Mouse (Mus musculus): ENCODE results near the gene Nup133. TPM values are rescaled to one million over a fixed set of nuclear protein-coding genes. Genes with fewer than 3 reads are reported as not detected.

The Nup133 gene
- polyA plus RNA-seq, 1 experiment from 2014 or later, result 26.4 TPM

DNA sequence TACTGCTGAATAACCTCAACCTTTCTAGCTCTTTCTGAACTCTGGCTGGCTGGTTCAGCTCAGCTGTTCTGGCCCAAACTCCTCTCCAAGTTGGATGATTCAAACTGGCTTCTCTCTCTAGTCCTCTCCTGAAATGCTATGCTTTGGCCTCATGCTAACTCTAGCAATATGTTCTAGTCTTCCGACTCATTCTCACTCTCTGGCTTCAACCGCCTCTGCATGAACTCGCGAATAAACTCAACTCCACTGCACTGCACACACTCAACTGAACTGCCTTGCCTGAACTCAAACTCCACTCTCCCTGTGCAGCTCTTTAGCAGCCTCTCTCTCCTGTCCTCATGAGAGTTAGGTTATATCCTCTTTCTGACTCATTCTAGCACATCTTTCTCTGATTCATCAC lies 61.9 kb downstream of the Nup133 start:
- Histone ChIP-seq H3K27me3 (replicated peaks; ENCODE audit: control insufficient read depth, insufficient read depth, low read length) (peaks cover 26% of the 10 kb centered on the region), H3K4me3 (ENCODE audit: low read length) (no peak overlapping the region), H3K9me3 (ENCODE audit: control insufficient read depth, low read length) (no peaks in the 10 kb centered on the region), H3K4me1 (ENCODE audit: control insufficient read depth, insufficient read depth, low read length) (peaks cover 11% of the 10 kb centered on the region), H3K4me2 (ENCODE audit: low read depth, low read length) (no peak overlapping the region), H3K27ac (ENCODE audit: low read length) (no peak overlapping the region), H3K36me3 (ENCODE audit: control insufficient read depth, insufficient read depth, low read length) (no peaks in the 10 kb centered on the region), H3K9ac (ENCODE audit: low read depth, low read length) (no peak overlapping the region)
- WGBS, result 96% methylated on average over 4 of the region's 4 CpGs
- no peak for ATAC-seq

DNA sequence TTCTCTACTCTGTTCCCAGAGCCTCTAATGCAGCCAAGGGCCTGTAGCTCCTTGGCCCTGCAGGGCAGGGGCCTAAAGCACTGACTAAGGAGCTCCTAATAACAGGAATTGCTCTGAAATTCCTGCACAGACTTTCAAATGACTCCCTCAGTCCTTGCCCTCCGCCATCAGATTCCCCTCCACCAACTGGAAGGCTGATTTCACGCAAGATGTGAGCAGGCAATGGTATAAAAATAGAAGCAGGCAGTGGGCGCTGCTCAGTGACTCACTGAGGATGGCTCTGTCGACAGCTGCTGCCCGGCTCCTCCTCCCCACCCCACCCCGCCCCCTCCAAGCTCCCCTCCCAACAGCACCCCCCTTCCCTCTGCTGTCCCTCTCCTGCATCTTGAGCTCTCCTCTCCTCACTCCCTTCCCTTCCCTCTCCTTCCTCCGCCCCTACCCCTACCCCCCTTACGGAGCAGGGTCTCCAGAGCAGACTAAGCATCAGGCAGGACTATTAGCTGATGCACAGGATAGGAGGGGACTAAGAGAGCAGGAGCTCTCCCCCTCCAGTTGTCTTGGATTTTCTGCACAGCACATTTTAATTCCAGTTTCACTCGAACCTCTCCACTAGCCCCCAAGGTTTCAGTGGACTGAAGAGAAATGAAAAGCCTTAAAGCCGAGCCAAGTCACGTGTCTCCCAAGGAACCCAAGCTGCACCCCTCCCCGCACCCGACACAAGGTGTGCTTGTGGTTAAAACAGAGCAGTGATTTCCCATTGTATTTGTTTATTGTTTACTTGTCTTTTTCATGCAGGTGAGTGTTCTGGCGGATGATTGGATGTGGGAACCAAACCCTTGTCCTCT lies 64.1 kb downstream of the Nup133 start:
- ATAC-seq, result peak; percentile 69; the same call in 1 of the 2 replicates

DNA sequence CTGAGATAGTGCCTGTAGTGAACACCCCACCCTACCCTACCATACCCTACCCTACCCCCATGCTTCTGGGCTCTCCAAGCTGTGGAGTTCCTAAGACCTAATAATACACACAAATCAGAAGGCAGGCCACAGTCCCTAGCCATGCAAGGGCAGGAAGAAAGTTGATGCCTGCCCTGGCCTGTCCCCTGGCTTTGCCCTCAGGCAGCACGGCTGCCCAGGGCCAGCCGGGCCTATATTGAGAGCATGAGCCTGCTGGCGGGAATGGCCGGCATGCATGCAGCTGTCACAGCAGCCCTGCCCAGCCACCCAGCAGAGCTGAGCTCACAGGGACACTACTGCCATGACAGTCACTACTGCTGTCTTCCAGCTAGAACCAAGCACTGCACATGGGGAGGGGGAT lies 66.0 kb downstream of the Nup133 start:
- Histone ChIP-seq H3K27ac (ENCODE audit: low read length) (no peak overlapping the region), H3K27me3 (replicated peaks; ENCODE audit: control insufficient read depth, insufficient read depth, low read length) (peaks cover 6% of the 10 kb centered on the region), H3K4me3 (ENCODE audit: low read length) (no peak overlapping the region), H3K4me1 (ENCODE audit: control insufficient read depth, insufficient read depth, low read length) (peaks cover 7% of the 10 kb centered on the region), H3K9ac (ENCODE audit: low read depth, low read length) (no peak overlapping the region), H3K36me3 (ENCODE audit: control insufficient read depth, insufficient read depth, low read length) (no peaks in the 10 kb centered on the region), H3K4me2 (ENCODE audit: low read depth, low read length) (no peak overlapping the region), H3K9me3 (ENCODE audit: control insufficient read depth, low read length) (no peaks in the 10 kb centered on the region)
- ATAC-seq, result no peak
- WGBS, result 76% methylated on average over 4 of the region's 4 CpGs

More for the DNA sequence above, 64.1 kb downstream of the Nup133 start:
- no peak overlapping the region for H3K4me3 ChIP-seq (ENCODE audit: low read length)
- H3K4me1 ChIP-seq (ENCODE audit: control insufficient read depth, insufficient read depth, low read length), result peaks cover 7% of the 10 kb centered on the region
- 8% methylated on average over 14 of the region's 14 CpGs for WGBS
- peaks cover 6% of the 10 kb centered on the region for H3K27me3 ChIP-seq (replicated peaks; ENCODE audit: control insufficient read depth, insufficient read depth, low read length)
- peak overlapping the region; percentile 30 for H3K4me2 ChIP-seq (ENCODE audit: low read depth, low read length)
- H3K36me3 ChIP-seq (ENCODE audit: control insufficient read depth, insufficient read depth, low read length), result no peaks in the 10 kb centered on the region
- H3K9ac ChIP-seq (ENCODE audit: low read depth, low read length), result 0 out of 2 replicates have a peak overlapping the region, but pooled peaks have one; percentile 19
- H3K9me3 ChIP-seq (ENCODE audit: control insufficient read depth, low read length), result no peaks in the 10 kb centered on the region
- H3K27ac ChIP-seq (ENCODE audit: low read length), result no peak overlapping the region

DNA sequence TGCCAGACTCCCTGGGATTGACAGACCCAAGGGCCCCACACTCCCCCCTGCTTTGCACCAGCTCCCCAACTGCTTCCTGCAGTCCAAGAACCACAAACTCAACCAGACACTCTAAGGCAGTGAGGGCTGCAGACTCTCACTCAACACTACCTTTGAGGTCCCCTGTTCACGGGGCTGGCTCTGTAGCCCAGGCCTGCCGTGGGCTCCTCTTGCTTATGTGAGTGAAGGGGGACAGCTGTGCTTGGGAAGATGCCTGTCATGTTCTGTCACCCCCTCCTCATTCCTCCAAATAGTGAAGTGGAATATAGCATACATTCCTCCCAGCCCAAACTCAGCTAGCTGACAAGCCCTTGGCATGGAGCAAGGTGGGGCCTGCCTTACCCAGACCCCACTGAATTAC lies 66.7 kb downstream of the Nup133 start:
- no peaks in the 10 kb centered on the region for H3K36me3 ChIP-seq (ENCODE audit: control insufficient read depth, insufficient read depth, low read length)
- H3K4me2 ChIP-seq (ENCODE audit: low read depth, low read length), result no peak overlapping the region
- 82% methylated on average over 2 of the region's 2 CpGs for WGBS
- H3K9ac ChIP-seq (ENCODE audit: low read depth, low read length), result no peak overlapping the region
- H3K27ac ChIP-seq (ENCODE audit: low read length), result no peak overlapping the region
- no peak overlapping the region for H3K4me3 ChIP-seq (ENCODE audit: low read length)
- ATAC-seq, result no peak
- peaks cover 6% of the 10 kb centered on the region for H3K27me3 ChIP-seq (replicated peaks; ENCODE audit: control insufficient read depth, insufficient read depth, low read length)
- H3K4me1 ChIP-seq (ENCODE audit: control insufficient read depth, insufficient read depth, low read length), result peaks cover 7% of the 10 kb centered on the region
- H3K9me3 ChIP-seq (ENCODE audit: control insufficient read depth, low read length), result no peaks in the 10 kb centered on the region

DNA sequence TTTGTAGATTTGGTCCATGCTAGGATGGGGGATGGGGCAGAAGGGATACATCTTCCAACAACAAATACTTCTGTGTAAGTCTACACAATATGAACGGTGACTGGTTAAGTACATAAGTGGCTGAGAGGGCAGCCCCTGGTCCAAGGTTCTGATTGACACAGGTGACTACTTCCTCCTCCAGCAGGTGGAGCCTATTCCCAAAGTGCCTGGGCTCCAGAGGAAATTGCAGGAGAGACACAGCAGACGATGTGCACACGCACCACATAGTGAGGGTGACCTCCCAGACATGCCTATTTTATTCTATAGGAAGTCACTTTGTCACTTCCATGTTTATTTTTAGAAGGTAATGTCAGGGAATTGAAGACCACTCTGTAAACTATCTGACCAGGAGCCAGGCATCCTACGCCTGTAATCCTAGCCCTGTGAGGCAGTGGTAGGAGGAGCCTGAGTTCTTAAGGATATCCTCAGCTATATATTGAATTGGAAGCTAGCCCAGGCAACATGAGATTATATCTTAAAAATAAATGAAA lies 68.2 kb downstream of the Nup133 start:
- peaks cover 7% of the 10 kb centered on the region for H3K4me1 ChIP-seq (ENCODE audit: control insufficient read depth, insufficient read depth, low read length)
- 27% methylated on average over 4 of the region's 4 CpGs for WGBS
- no peak for ATAC-seq
- no peak overlapping the region for H3K4me2 ChIP-seq (ENCODE audit: low read depth, low read length)
- no peak overlapping the region for H3K9ac ChIP-seq (ENCODE audit: low read depth, low read length)
- no peak overlapping the region for H3K27ac ChIP-seq (ENCODE audit: low read length)
- H3K27me3 ChIP-seq (replicated peaks; ENCODE audit: control insufficient read depth, insufficient read depth, low read length), result peaks cover 3% of the 10 kb centered on the region
- no peak overlapping the region for H3K4me3 ChIP-seq (ENCODE audit: low read length)
- H3K9me3 ChIP-seq (ENCODE audit: control insufficient read depth, low read length), result no peaks in the 10 kb centered on the region
- H3K36me3 ChIP-seq (ENCODE audit: control insufficient read depth, insufficient read depth, low read length), result no peaks in the 10 kb centered on the region

DNA sequence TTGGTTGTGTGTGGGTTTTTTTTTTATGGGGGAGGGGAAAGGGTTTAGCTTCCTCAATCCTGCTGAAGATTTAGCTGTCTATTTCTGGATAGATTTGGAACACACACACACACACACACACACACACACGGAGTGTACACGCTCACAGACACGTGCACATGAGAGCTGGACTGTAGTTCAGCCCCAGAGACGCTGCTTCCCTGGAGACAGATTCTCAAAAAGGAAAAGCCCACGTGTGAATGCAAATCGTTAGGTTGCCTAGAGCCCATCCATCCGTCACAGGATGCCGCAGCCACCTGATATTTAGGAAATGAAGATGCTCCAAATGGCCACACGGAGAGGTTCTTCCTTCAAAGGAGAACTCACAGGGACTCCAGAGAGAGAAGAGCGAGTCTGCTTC lies 68.8 kb downstream of the Nup133 start:
- H3K9me3 ChIP-seq (ENCODE audit: control insufficient read depth, low read length), result no peaks in the 10 kb centered on the region
- H3K27ac ChIP-seq (ENCODE audit: low read length), result no peak overlapping the region
- no peak overlapping the region for H3K9ac ChIP-seq (ENCODE audit: low read depth, low read length)
- no peaks in the 10 kb centered on the region for H3K36me3 ChIP-seq (ENCODE audit: control insufficient read depth, insufficient read depth, low read length)
- WGBS, result 64% methylated on average over 10 of the region's 10 CpGs
- no peaks in the 10 kb centered on the region; the same call in 1 of the 2 replicates for H3K27me3 ChIP-seq (replicated peaks; ENCODE audit: control insufficient read depth, insufficient read depth, low read length)
- no peak overlapping the region for H3K4me2 ChIP-seq (ENCODE audit: low read depth, low read length)
- H3K4me3 ChIP-seq (ENCODE audit: low read length), result no peak overlapping the region
- ATAC-seq, result no peak
- H3K4me1 ChIP-seq (ENCODE audit: control insufficient read depth, insufficient read depth, low read length), result peaks cover 7% of the 10 kb centered on the region

DNA sequence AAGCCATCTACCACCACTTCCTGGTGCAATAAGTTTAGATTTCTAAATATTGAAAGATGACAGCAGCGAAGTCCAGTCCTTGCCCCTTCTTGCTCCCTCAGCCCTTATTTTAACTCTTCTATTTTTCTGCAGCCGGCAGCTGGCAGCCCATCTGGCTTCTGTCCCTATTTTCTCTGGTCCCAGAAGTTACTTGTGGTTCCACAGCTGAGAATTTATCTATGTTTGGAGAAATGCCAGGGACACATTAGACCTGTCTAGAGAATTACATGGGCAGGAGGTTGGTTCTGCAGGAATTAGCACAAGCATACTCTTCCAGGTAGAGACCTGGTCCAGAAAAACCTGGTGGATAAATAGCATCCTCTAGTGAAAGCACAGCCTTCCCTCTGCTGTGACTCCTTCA lies 71.2 kb downstream of the Nup133 start:
- no peaks in the 10 kb centered on the region for H3K9me3 ChIP-seq (ENCODE audit: control insufficient read depth, low read length)

DNA sequence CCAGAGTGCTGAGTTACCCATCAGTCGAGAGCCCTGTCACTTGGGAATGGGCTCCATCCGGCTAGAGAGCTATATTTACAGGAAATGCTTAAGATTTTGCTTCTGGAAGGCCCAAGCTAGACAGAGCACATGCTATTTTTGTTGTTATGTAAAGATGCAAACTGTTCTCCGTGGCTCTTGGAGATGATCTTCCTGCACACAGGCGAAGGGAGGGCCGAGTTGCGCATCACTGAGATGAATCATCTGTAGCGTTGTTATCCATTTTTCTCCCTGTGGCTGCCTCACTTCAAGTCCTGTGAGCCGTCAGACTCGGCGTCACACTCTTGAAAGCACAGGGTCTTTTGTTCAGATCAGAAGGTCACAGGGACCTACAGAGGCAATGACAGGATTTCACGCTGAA lies 74.7 kb downstream of the Nup133 start:
- WGBS, result 76% methylated on average over 11 of the region's 11 CpGs
- Histone ChIP-seq H3K9ac (ENCODE audit: low read depth, low read length) (no peak overlapping the region), H3K4me1 (ENCODE audit: control insufficient read depth, insufficient read depth, low read length) (no peaks in the 10 kb centered on the region), H3K27ac (ENCODE audit: low read length) (no peak overlapping the region), H3K9me3 (ENCODE audit: control insufficient read depth, low read length) (no peaks in the 10 kb centered on the region), H3K4me3 (ENCODE audit: low read length) (no peak overlapping the region), H3K27me3 (replicated peaks; ENCODE audit: control insufficient read depth, insufficient read depth, low read length) (no peaks in the 10 kb centered on the region), H3K36me3 (ENCODE audit: control insufficient read depth, insufficient read depth, low read length) (no peaks in the 10 kb centered on the region), H3K4me2 (ENCODE audit: low read depth, low read length) (no peak overlapping the region)
- no peak for ATAC-seq

More for the DNA sequence above, 71.2 kb downstream of the Nup133 start:
- no peak overlapping the region for H3K4me3 ChIP-seq (ENCODE audit: low read length)
- no peak overlapping the region for H3K27ac ChIP-seq (ENCODE audit: low read length)
- ATAC-seq, result no peak
- H3K36me3 ChIP-seq (ENCODE audit: control insufficient read depth, insufficient read depth, low read length), result no peaks in the 10 kb centered on the region
- H3K4me1 ChIP-seq (ENCODE audit: control insufficient read depth, insufficient read depth, low read length), result no peaks in the 10 kb centered on the region
- no peak overlapping the region for H3K4me2 ChIP-seq (ENCODE audit: low read depth, low read length)
- 40% methylated on average over 2 of the region's 2 CpGs for WGBS
- H3K9ac ChIP-seq (ENCODE audit: low read depth, low read length), result no peak overlapping the region
- H3K27me3 ChIP-seq (replicated peaks; ENCODE audit: control insufficient read depth, insufficient read depth, low read length), result no peaks in the 10 kb centered on the region

DNA sequence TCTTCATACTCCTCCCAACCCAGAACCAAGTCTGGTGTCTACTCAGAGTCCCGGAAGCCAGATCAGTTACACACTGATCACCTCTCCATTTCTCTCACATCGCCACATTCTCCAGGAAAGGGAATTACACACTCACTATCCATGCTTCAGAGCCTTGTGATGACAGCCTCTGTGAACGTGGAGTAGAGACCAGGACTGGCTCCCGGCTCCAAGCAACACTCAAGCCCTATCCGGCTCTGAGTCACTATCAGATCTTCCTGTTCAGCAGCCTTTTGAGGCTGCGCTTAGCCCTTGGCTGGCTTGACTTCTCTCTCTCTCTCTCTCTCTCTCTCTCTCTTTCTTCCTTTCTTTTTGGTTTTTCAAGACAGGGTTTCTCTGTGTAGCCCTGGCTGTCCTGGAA lies 75.7 kb downstream of the Nup133 start:
- H3K27ac ChIP-seq (ENCODE audit: low read length), result no peak overlapping the region
- WGBS, result 76% methylated on average over 6 of the region's 6 CpGs
- no peak overlapping the region for H3K9ac ChIP-seq (ENCODE audit: low read depth, low read length)
- H3K4me3 ChIP-seq (ENCODE audit: low read length), result no peak overlapping the region
- no peaks in the 10 kb centered on the region for H3K36me3 ChIP-seq (ENCODE audit: control insufficient read depth, insufficient read depth, low read length)
- H3K27me3 ChIP-seq (replicated peaks; ENCODE audit: control insufficient read depth, insufficient read depth, low read length), result no peaks in the 10 kb centered on the region
- H3K9me3 ChIP-seq (ENCODE audit: control insufficient read depth, low read length), result no peaks in the 10 kb centered on the region
- ATAC-seq, result no peak
- H3K4me1 ChIP-seq (ENCODE audit: control insufficient read depth, insufficient read depth, low read length), result no peaks in the 10 kb centered on the region
- no peak overlapping the region for H3K4me2 ChIP-seq (ENCODE audit: low read depth, low read length)
